Mouse (Mus musculus) lung, postnatal 36 days (tissue): ENCODE measurements around the gene Gm4340.
"Not testable (repeated sequence)": the region's sequence is repeated elsewhere in the genome, so short reads cannot be mapped to it uniquely, and the experiment has no call there.

ENCODE experiments used
- DNase-seq: peaks from one replicate; pipeline ENCODE4 v3.0.0; 2022; ENCODE audit warnings: mixed read lengths

Gm4340 gene

GRCm38 (mm10) chr10:104193742-104194141 is at the start of gene Gm4340:
TSS of gene Gm4340 (plus strand) at chr10:104194042.
- not testable (repeated sequence) for DNase-seq

- DNase-seq, result not testable (repeated sequence)
These were observed 42.6 kb upstream of the Gm4340 start, which contains the start of gene Gm6763 for GRCm38 (mm10) chr10:104151197-104151596. TSS of gene Gm6763 (plus strand) at chr10:104151497.

GRCm38 (mm10) chr10:104159706-104160105 is 34.1 kb upstream of the Gm4340 start, which contains the start of gene Gm8764:
TSS of gene Gm8764 (plus strand) at chr10:104160006.
- not testable (repeated sequence) for DNase-seq

- not testable (repeated sequence) for DNase-seq
These were observed 25.6 kb upstream of the Gm4340 start, which contains the start of gene Gm21304 for GRCm38 (mm10) chr10:104168215-104168614. TSS of gene Gm21304 (plus strand) at chr10:104168515.

GRCm38 (mm10) chr10:104176724-104177123 is 17.1 kb upstream of the Gm4340 start, which contains the start of gene Gm21312:
TSS of gene Gm21312 (plus strand) at chr10:104177024.
- not testable (repeated sequence) for DNase-seq

DNA sequence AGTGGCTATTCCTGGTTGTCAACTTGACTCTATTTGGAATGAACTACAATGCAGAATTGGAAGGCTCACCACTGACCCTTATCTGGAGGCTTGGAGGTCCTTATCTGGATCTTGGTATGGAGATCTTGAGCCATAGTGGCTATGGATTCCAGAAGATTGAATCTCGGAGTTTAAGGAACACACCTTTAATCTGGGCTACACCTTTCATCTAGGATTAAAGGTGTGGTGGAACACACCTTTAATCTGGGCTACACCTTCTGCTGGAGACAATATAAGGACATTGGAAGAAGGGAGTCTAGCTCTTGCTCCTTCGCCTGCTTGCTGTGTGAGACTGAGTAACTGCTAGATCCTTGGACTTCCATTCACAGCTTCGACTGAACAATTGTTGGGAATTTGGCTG is 8.6 kb upstream of the Gm4340 start, which contains the start of gene Gm20765:
Gene Gm20765 (plus strand): TSS at position 301 of the 400 bp plus-strand sequence.
- DNase-seq, result not testable (repeated sequence)

GRCm38 (mm10) chr10:104209655-104210054 is 15.8 kb downstream of the Gm4340 start:
- no peak for DNase-seq

DNA sequence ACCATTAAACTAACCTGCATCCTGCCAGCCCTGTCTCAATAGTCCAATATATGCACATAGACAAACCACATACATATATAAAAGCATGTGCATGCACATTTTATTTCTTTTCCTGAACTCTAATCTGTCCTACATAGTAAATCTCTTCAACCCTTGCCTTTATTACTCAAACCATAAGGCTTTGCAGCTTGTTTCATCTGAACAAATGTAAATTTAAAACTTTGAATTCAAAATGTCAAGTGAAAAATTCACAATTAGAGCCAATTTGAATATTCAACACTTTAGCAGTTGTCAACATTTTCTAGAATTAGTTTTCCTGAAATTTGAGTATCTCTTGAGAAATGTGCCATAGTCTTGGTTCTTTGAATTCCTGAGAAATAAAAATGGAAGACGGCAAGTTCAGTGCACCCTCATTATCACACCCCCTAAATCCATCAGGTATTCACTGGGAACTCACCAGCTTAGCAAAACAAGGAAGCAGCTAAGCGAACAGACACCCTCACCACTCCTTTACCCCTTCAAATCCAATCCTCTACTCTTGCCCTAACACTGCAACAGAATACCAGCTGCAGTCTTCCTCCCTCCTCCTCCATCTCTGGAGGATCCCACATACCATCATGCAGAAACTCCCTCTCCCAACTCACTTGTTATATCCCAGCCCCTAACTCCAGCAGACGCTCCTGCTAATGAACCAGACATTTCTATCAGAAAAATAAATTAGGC is 16.6 kb downstream of the Gm4340 start:
- no peak for DNase-seq

- DNase-seq, result no peak
These were observed 20.7 kb downstream of the Gm4340 start for GRCm38 (mm10) chr10:104214527-104214926.

GRCm38 (mm10) chr10:104220303-104221021 is 26.6 kb downstream of the Gm4340 start:
- no peak for DNase-seq
